ENCODE assay signal across 24 mouse cellular contexts in genomic region chr13:83072073-83072472, GRCm38 (mm10).
DNase-seq lines count a peak whose midpoint lies in the region; ATAC-seq and TF ChIP-seq lines count a peak whose summit lies in the region.
"Had no signal": no experiment of that assay in that cellular context is flagged by ENCODE, and none has a peak within 500 bp of the region (broad histone marks: within the 10 kb centered on the region; RNA-seq: fewer than 3 reads in every experiment).

No protein-coding gene starts in this region.

- no peak for TF ChIP-seq RAD21 in CH12.LX (IDR thresholded peaks at IDR 0.05; ENCODE audit: low read depth, low read length)

- dilution Hi-C loops in CH12.LX (cut with MboI; ENCODE audit: extremely low pct_ligation_motif_present, extremely low pct_unique_long_range_greater_than_20kb, low sequenced_read_pairs): no loop called here

- H3K79me2 ChIP-seq in CH12.LX (replicated peaks; ENCODE audit: control insufficient read depth, extremely low read depth, insufficient read depth, poor library complexity, severe bottlenecking): no peaks in the 10 kb centered on the region

- no peak overlapping the region for H3K4me3 ChIP-seq in lung, embryonic 15.5 days
- H3K4me3 ChIP-seq in CH12.LX (replicated peaks in 1 of 3; ENCODE audit: low read depth in 2 of 3, low read length in 2 of 3, poor library complexity in 1 of 3): no peak overlapping the region
- H3K4me3 ChIP-seq in forebrain, embryonic 10.5 days: no peak overlapping the region
- no peak overlapping the region for H3K4me3 ChIP-seq in limb, embryonic 10.5 days
- H3K4me3 ChIP-seq: embryonic facial prominence, embryonic 10.5 days; forebrain, embryonic 15.5 days; gastrocnemius, adult 2 months; heart, embryonic 13.5 days; hindbrain, embryonic 12.5 days had no signal

- no peak overlapping the region for H3K4me2 ChIP-seq in lung, embryonic 15.5 days
- H3K4me2 ChIP-seq in CH12.LX (ENCODE audit: insufficient read depth, low read depth, poor library complexity, severe bottlenecking): peak overlapping the region; percentile 50; the same call in 1 of the 2 replicates
- H3K4me2 ChIP-seq: forebrain, embryonic 15.5 days; heart, embryonic 13.5 days; hindbrain, embryonic 12.5 days had no signal

- TF ChIP-seq POLR2A in CH12.LX (IDR thresholded peaks at IDR 0.05; ENCODE audit: low read depth, low read length): no peak

- no peaks in the 10 kb centered on the region for H3K4me1 ChIP-seq in lung, embryonic 15.5 days
- peaks cover 8 to 41% of the 10 kb centered on the region in 2 experiments for H3K4me1 ChIP-seq in CH12.LX (ENCODE audit: control insufficient read depth in 1 of 2, insufficient read depth in 2 of 2)
- no peaks in the 10 kb centered on the region for H3K4me1 ChIP-seq in forebrain, embryonic 10.5 days
- no peaks in the 10 kb centered on the region for H3K4me1 ChIP-seq in limb, embryonic 10.5 days
- H3K4me1 ChIP-seq: embryonic facial prominence, embryonic 10.5 days; forebrain, embryonic 15.5 days; heart, embryonic 13.5 days; hindbrain, embryonic 12.5 days had no signal

- no peak for DNase-seq in lung, postnatal 4 days
- no peak for DNase-seq in CH12.LX (ENCODE audit: extremely low read depth)
- DNase-seq in frontal cortex, postnatal 10 days (ENCODE audit: low spot score in 2 of 2): no peak
- DNase-seq in forebrain, embryonic 10.5 days (ENCODE audit: extremely low spot score, low spot score): no peak
- no peak for DNase-seq in limb, embryonic 10.5 days (ENCODE audit: low spot score)
- DNase-seq: adrenal gland, postnatal 14 days; cerebellum, adult 18-20 months; cerebellum, adult 9-11 months; cerebellum, postnatal 36 days; gastrocnemius, adult 2 months; gastrocnemius, postnatal 25 days; heart, adult 11 months; heart, postnatal 36 days had no signal

- H3K36me3 ChIP-seq in lung, embryonic 15.5 days: no peaks in the 10 kb centered on the region
- no peaks in the 10 kb centered on the region for H3K36me3 ChIP-seq in CH12.LX (replicated peaks in 1 of 2; ENCODE audit: control insufficient read depth in 1 of 2, insufficient read depth in 1 of 2, low read length in 1 of 2)
- H3K36me3 ChIP-seq in forebrain, embryonic 10.5 days (replicated peaks): no peaks in the 10 kb centered on the region
- no peaks in the 10 kb centered on the region for H3K36me3 ChIP-seq in limb, embryonic 10.5 days
- H3K36me3 ChIP-seq: embryonic facial prominence, embryonic 10.5 days; forebrain, embryonic 15.5 days; heart, embryonic 13.5 days; hindbrain, embryonic 12.5 days had no signal

- no peaks in the 10 kb centered on the region for H3K9me3 ChIP-seq in lung, embryonic 15.5 days
- H3K9me3 ChIP-seq in CH12.LX (replicated peaks; ENCODE audit: low read length): no peaks in the 10 kb centered on the region
- no peaks in the 10 kb centered on the region for H3K9me3 ChIP-seq in forebrain, embryonic 10.5 days
- no peaks in the 10 kb centered on the region for H3K9me3 ChIP-seq in limb, embryonic 10.5 days (replicated peaks)
- H3K9me3 ChIP-seq: embryonic facial prominence, embryonic 10.5 days; forebrain, embryonic 15.5 days; heart, embryonic 13.5 days; hindbrain, embryonic 12.5 days had no signal

- in situ Hi-C loops in CH12.LX (cut with MboI; ENCODE audit: low pct_ligation_motif_present, low pct_unique_long_range_greater_than_20kb, low sequenced_read_pairs): loop anchor here (10.0 kb wide), 1 partner anchor 583 kb away; no protein-coding TSS in a partner anchor

- TF ChIP-seq CTCF in CH12.LX (conservative IDR thresholded peaks at IDR 0.05 in 1 of 2, IDR thresholded peaks at IDR 0.05 in 1 of 2; ENCODE audit: low read depth in 2 of 2, low read length in 2 of 2): no peak

- H3K27ac ChIP-seq in lung, embryonic 15.5 days: no peak overlapping the region
- H3K27ac ChIP-seq in CH12.LX (ENCODE audit: insufficient read depth, low read depth): no peak overlapping the region
- no peak overlapping the region for H3K27ac ChIP-seq in forebrain, embryonic 10.5 days
- H3K27ac ChIP-seq in limb, embryonic 10.5 days: no peak overlapping the region
- H3K27ac ChIP-seq: embryonic facial prominence, embryonic 10.5 days; forebrain, embryonic 15.5 days; gastrocnemius, adult 2 months; heart, embryonic 13.5 days; hindbrain, embryonic 12.5 days had no signal

- 0 out of 2 replicates have a peak, but pooled peaks have one; percentile 25 for TF ChIP-seq EP300 in CH12.LX (IDR thresholded peaks at IDR 0.05; ENCODE audit: low read length)

- peak; percentile 64; the same call in 1 of the 2 replicates for ATAC-seq in lung, embryonic 15.5 days (ENCODE audit: borderline replicate concordance, extremely low read depth, low FRiP score, low TSS enrichment)
- peak; percentile 56 for ATAC-seq in common myeloid progenitor, adult 5-6 weeks (replicated peaks; ENCODE audit: low read depth, poor library complexity, severe bottlenecking)
- ATAC-seq in megakaryocyte progenitor cell, adult 5-6 weeks (replicated peaks; ENCODE audit: poor library complexity): peak; percentile 35
- ATAC-seq: activated CD4-positive, CD25-positive, alpha-beta regulatory T cell, adult 4 months; forebrain, embryonic 15.5 days; hindbrain, embryonic 16.5 days; inflammation-experienced regulatory T-cells, adult 6 months; Patski had no signal

- no peaks in the 10 kb centered on the region for H3K27me3 ChIP-seq in lung, embryonic 15.5 days
- no peaks in the 10 kb centered on the region for H3K27me3 ChIP-seq in CH12.LX (replicated peaks)
- H3K27me3 ChIP-seq in forebrain, embryonic 10.5 days (ENCODE audit: poor library complexity, severe bottlenecking): no peaks in the 10 kb centered on the region
- no peaks in the 10 kb centered on the region for H3K27me3 ChIP-seq in limb, embryonic 10.5 days (ENCODE audit: low read depth, poor library complexity, severe bottlenecking)
- H3K27me3 ChIP-seq: forebrain, embryonic 15.5 days; heart, embryonic 13.5 days; hindbrain, embryonic 12.5 days; Patski had no signal

- H3K9ac ChIP-seq in lung, embryonic 15.5 days: no peak overlapping the region
- no peak overlapping the region; the same call in 1 of the 2 replicates for H3K9ac ChIP-seq in CH12.LX (ENCODE audit: insufficient read depth, low read depth)
- H3K9ac ChIP-seq: forebrain, embryonic 15.5 days; heart, embryonic 13.5 days; hindbrain, embryonic 12.5 days had no signal

- WGBS in lung, embryonic 15.5 days: 31% methylated on average over 3 of the region's 3 CpGs
- WGBS in forebrain, embryonic 10.5 days: 82% methylated on average over 3 of the region's 3 CpGs
- 83% methylated on average over 3 of the region's 3 CpGs for whole genome bisulfite sequencing in limb, embryonic 10.5 days

TF ChIP-seq in CH12.LX, 34 proteins besides CTCF, POLR2A, EP300 and RAD21:
- TF ChIP-seq CHD2 (IDR thresholded peaks at IDR 0.05; ENCODE audit: low read length) (no peak), NRF1 (IDR thresholded peaks at IDR 0.05; ENCODE audit: low read depth, low read length) (no peak), ETS1 (conservative IDR thresholded peaks at IDR 0.05; ENCODE audit: low read depth, low read length) (no peak), MEF2A (IDR thresholded peaks at IDR 0.05; ENCODE audit: borderline replicate concordance, low read depth, low read length) (no peak), TCF12 (IDR thresholded peaks at IDR 0.05; ENCODE audit: low read depth, low read length) (no peak), MXI1 (IDR thresholded peaks at IDR 0.05; ENCODE audit: low read depth, low read length) (no peak), E2F4 (IDR thresholded peaks at IDR 0.05; ENCODE audit: insufficient replicate concordance, low read depth, low read length) (no peak), SIN3A (IDR thresholded peaks at IDR 0.05; ENCODE audit: low read length) (no peak), MAFK (IDR thresholded peaks at IDR 0.05; ENCODE audit: insufficient replicate concordance, low read length) (no peak), RCOR1 (conservative IDR thresholded peaks at IDR 0.05; ENCODE audit: low read depth, low read length) (no peak), JUN (IDR thresholded peaks at IDR 0.05; ENCODE audit: insufficient read depth, low read depth, low read length) (no peak), KAT2A (IDR thresholded peaks at IDR 0.05; ENCODE audit: insufficient replicate concordance, low read length) (no peak), GABPA (IDR thresholded peaks at IDR 0.05; ENCODE audit: insufficient replicate concordance, low read depth, low read length) (no peak)
TF ChIP-seq in CH12.LX: peak in this region for 0.
